Mouse (Mus musculus) ES-Bruce4 (cell line): ENCODE results near the gene Adamts13. TPM values are rescaled to one million over a fixed set of nuclear protein-coding genes. Genes with fewer than 3 reads are reported as not detected.

Experiments used
- H3K27ac ChIP-seq: 2 replicates; pipeline ENCODE4 v1.5.1; 2012; ENCODE audit warnings: low read length, inconsistent platforms; ENCODE audit not compliant: insufficient read depth
- H3K27me3 ChIP-seq: 2 replicates; pipeline ENCODE4 v1.6.1; 2012; ENCODE audit warnings: mild to moderate bottlenecking, low read length, inconsistent platforms; ENCODE audit not compliant: control insufficient read depth, poor library complexity, insufficient read depth, severe bottlenecking
- H3K36me3 ChIP-seq: 2 replicates; pipeline ENCODE4 v1.6.1; 2012; ENCODE audit warnings: inconsistent platforms, mild to moderate bottlenecking, low read length, moderate library complexity; ENCODE audit not compliant: control insufficient read depth, poor library complexity, insufficient read depth, severe bottlenecking
- H3K4me1 ChIP-seq: one replicate; pipeline ENCODE4 v1.8.1; 2011; ENCODE audit warnings: low read length; ENCODE audit not compliant: control insufficient read depth, insufficient read depth
- H3K4me3 ChIP-seq: 2 replicates; pipeline ENCODE4 v1.5.1; 2011; ENCODE audit warnings: low read depth, mild to moderate bottlenecking, low read length
- H3K9ac ChIP-seq: 2 replicates; pipeline ENCODE4 v1.6.1; 2012; ENCODE audit warnings: low read depth, mild to moderate bottlenecking, inconsistent platforms; ENCODE audit not compliant: poor library complexity, severe bottlenecking
- H3K9me3 ChIP-seq: replicated peaks from 2 replicates; pipeline ENCODE4 v1.6.1; 2012; ENCODE audit warnings: mild to moderate bottlenecking, low read length, inconsistent platforms; ENCODE audit not compliant: control insufficient read depth, poor library complexity, insufficient read depth, severe bottlenecking
- CTCF ChIP-seq: IDR thresholded peaks from one replicate; pipeline ENCODE4 v1.8.1; 2011; ENCODE audit warnings: low read depth, low read length
- EP300 ChIP-seq: IDR thresholded peaks from 2 replicates; pipeline ENCODE4 v1.6.1; 2011; ENCODE audit warnings: low read depth, low read length; ENCODE audit not compliant: insufficient read depth
- POLR2A ChIP-seq: IDR thresholded peaks from one replicate; pipeline ENCODE4 v1.8.1; 2011; ENCODE audit warnings: low read length; ENCODE audit not compliant: insufficient read depth
- polyA plus RNA-seq: library from polyadenylated mRNA; stranded (reverse); fragments of >200 nt; gene quantifications from 2 replicates; pipeline ENCODE4 v1.2.4, GENCODE M21; 2011; ENCODE audit warnings: low read depth; ENCODE audit not compliant: missing spikeins, insufficient read depth, insufficient read length

Gene Adamts13
- polyA plus RNA-seq, 1 experiment: not detected

GRCm38 (mm10) chr2:27043461-27043860 lies 70.2 kb downstream of the Adamts13 start:
- Histone ChIP-seq H3K27ac (no peak overlapping the region), H3K36me3 (no peaks in the 10 kb centered on the region), H3K27me3 (no peaks in the 10 kb centered on the region), H3K9me3 (no peaks in the 10 kb centered on the region), H3K4me3 (no peak overlapping the region), H3K4me1 (no peaks in the 10 kb centered on the region), H3K9ac (no peak overlapping the region)
- TF ChIP-seq EP300 (no peak), CTCF (peak; percentile 83), POLR2A (no peak)

- TF ChIP-seq CTCF (no peak), POLR2A (no peak), EP300 (no peak)
- Histone ChIP-seq H3K9me3 (no peaks in the 10 kb centered on the region), H3K27me3 (no peaks in the 10 kb centered on the region)
Measured at GRCm38 (mm10) chr2:27044166-27044565, 71.0 kb downstream of the Adamts13 start.

GRCm38 (mm10) chr2:27044641-27045040 lies 71.4 kb downstream of the Adamts13 start:
- no peak for TF ChIP-seq EP300
- no peak overlapping the region for H3K4me3 ChIP-seq
- H3K27me3 ChIP-seq: no peaks in the 10 kb centered on the region
- no peaks in the 10 kb centered on the region for H3K36me3 ChIP-seq
- H3K27ac ChIP-seq: no peak overlapping the region
- no peaks in the 10 kb centered on the region for H3K4me1 ChIP-seq
- no peak overlapping the region for H3K9ac ChIP-seq
- H3K9me3 ChIP-seq: no peaks in the 10 kb centered on the region

More at GRCm38 (mm10) chr2:27044166-27044565, 71.0 kb downstream of the Adamts13 start:
- H3K36me3 ChIP-seq: no peaks in the 10 kb centered on the region
- H3K27ac ChIP-seq: no peak overlapping the region
- no peaks in the 10 kb centered on the region for H3K4me1 ChIP-seq
- no peak overlapping the region for H3K9ac ChIP-seq
- no peak overlapping the region for H3K4me3 ChIP-seq

DNA sequence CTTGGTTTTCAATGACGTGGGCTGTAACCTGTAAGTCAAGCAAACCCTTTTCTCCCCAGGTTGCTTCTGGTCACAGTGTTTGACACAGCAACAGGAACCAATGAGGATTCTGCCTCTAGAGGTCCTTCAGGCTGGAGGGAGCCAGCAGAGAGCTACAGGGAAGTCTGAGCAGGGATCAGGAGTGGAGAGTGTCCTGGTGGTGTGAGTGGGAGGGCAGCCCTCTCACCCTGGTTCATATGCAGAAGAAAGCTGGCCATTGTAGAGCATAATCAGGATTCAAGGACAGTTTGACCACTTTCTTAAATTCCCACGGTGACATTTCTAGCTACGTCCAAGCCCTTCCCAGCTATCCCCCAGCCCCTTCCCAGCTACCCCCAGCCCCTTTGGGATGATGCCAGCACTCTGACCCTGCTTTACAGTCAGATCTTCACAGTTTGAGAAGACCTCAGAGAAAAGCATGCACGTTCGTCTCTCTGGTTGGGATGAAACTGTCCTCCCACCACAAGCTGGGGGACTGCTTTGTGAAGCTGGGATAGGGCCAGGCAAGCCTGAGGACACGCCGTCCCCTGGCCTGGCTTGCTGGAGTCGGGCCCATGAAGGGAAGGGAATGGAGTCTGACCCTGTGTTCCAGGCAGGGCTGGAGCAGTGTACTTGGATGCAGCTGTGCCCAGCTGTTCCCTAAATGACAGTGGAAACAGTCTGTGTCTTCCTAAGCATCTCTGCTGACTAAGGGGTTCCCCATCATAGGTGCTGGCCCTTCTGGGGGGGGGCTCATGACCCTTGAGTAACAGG lies 73.0 kb downstream of the Adamts13 start:
- H3K27me3 ChIP-seq: no peaks in the 10 kb centered on the region
- H3K4me3 ChIP-seq: no peak overlapping the region
- H3K4me1 ChIP-seq: no peaks in the 10 kb centered on the region
- no peak overlapping the region for H3K9ac ChIP-seq
- no peaks in the 10 kb centered on the region for H3K9me3 ChIP-seq
- no peak for TF ChIP-seq POLR2A
- TF ChIP-seq EP300: no peak
- no peak for TF ChIP-seq CTCF
- no peak overlapping the region for H3K27ac ChIP-seq
- H3K36me3 ChIP-seq: no peaks in the 10 kb centered on the region

DNA sequence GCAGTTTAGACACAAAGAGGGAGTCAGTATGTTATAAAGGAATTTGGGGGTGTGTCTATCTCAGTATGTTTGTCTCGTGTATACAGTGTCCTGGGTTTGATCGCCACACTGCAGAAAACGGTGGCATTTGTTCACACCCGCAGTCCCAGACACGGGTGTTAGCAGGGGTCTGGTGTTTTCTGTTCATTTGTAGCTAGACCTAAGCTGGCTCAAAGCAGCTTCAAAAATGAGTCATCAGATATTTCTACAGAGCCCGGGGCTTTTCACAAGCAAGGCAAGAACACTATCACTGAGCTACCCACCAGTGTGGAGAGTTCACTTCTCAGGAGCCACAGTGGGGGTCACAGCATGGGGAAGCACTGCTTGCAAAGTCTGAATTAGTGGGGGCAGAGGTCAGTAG lies 76.2 kb downstream of the Adamts13 start:
- no peaks in the 10 kb centered on the region for H3K36me3 ChIP-seq
- TF ChIP-seq CTCF (no peak), POLR2A (no peak), EP300 (no peak)
- H3K27me3 ChIP-seq: no peaks in the 10 kb centered on the region
- no peak overlapping the region for H3K9ac ChIP-seq
- no peak overlapping the region for H3K4me3 ChIP-seq
- H3K9me3 ChIP-seq: no peaks in the 10 kb centered on the region
- no peak overlapping the region for H3K27ac ChIP-seq
- no peaks in the 10 kb centered on the region for H3K4me1 ChIP-seq

GRCm38 (mm10) chr2:27058251-27058650 lies 85.0 kb downstream of the Adamts13 start:
- TF ChIP-seq POLR2A: no peak
- no peak for TF ChIP-seq CTCF
- TF ChIP-seq EP300: no peak
- Histone ChIP-seq H3K27me3 (no peaks in the 10 kb centered on the region), H3K9ac (no peak overlapping the region), H3K9me3 (no peaks in the 10 kb centered on the region), H3K36me3 (no peaks in the 10 kb centered on the region), H3K4me3 (no peak overlapping the region), H3K4me1 (no peaks in the 10 kb centered on the region), H3K27ac (no peak overlapping the region)
